Mouse (Mus musculus): ENCODE results near the gene Eml3.

DNA sequence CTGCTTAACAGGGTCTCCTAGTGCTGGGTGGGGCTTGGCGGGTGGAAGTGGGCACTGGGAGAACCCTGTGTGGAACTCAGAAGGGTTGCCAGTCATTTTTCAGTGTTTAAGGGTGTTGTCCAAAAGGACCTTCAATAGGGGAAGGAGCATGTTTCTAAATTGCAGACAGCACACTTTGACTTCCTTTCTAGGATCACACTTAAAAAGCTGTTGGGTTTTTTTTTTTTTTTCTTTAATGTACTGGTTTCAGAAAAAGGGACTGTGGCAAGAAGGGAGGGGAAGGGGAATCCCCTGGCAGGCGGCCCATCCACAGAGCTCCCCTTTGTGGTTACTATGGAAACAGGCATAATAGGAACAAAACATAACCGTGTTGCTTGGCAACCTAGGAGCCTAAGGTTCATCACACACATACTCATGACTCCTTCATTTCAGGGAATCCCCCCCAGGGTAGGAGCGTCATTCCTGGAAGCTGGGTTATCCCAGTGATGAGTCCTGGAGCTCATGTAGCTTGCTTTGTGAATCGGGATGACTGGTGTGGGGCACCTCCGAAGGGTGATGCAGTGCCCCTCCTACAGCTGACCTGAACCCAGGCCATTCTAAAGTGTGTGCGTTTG is 55.0 kb downstream of the Eml3 start:
- TF ChIP-seq BHLHE40 (IDR thresholded peaks at IDR 0.05; ENCODE audit: borderline replicate concordance, low read depth, low read length) (no peak), GATA1 (IDR thresholded peaks at IDR 0.05; ENCODE audit: low read depth, low read length) (no peak)
